Mouse (Mus musculus) heart, postnatal 4 days (tissue): ENCODE measurements around the gene Nxpe4. TPM values are rescaled to one million over a fixed set of nuclear protein-coding genes. Genes with fewer than 3 reads are reported as not detected.
"Not testable (repeated sequence)": the region's sequence is repeated elsewhere in the genome, so short reads cannot be mapped to it uniquely, and the experiment has no call there.

ENCODE experiments used
- DNase-seq: peaks from one replicate; pipeline ENCODE4 v3.0.0; 2021
- total RNA-seq, 2 experiments: library from RNA; stranded (reverse); gene quantifications; 2 replicates each; pipeline ENCODE4 v1.2.3; 2021

Gene Nxpe4
- total RNA-seq, 2 experiments from 2014 or later, result 13.3 to 13.9 TPM

GRCm38 (mm10) chr9:48413591-48413990 is 251.8 kb downstream of the Nxpe4 start:
- no peak for DNase-seq

GRCm38 (mm10) chr9:48417366-48417765 is 255.5 kb downstream of the Nxpe4 start:
- DNase-seq, result not testable (repeated sequence)

GRCm38 (mm10) chr9:48417994-48418393 is 256.2 kb downstream of the Nxpe4 start:
- DNase-seq, result no peak

- DNase-seq, result no peak
Measured at GRCm38 (mm10) chr9:48418397-48418796, 256.6 kb downstream of the Nxpe4 start.

- no peak for DNase-seq
Measured at GRCm38 (mm10) chr9:48418829-48419228, 257.0 kb downstream of the Nxpe4 start.

- DNase-seq, result no peak
Measured at GRCm38 (mm10) chr9:48420437-48420836, 258.6 kb downstream of the Nxpe4 start.

GRCm38 (mm10) chr9:48421029-48421428 is 259.2 kb downstream of the Nxpe4 start:
- no peak for DNase-seq

- no peak for DNase-seq
Measured at GRCm38 (mm10) chr9:48421561-48421960, 259.7 kb downstream of the Nxpe4 start.

GRCm38 (mm10) chr9:48422382-48422781 is 260.6 kb downstream of the Nxpe4 start:
- no peak for DNase-seq

- no peak for DNase-seq
Measured at GRCm38 (mm10) chr9:48423256-48423655, 261.4 kb downstream of the Nxpe4 start.

GRCm38 (mm10) chr9:48427176-48427575 is 265.4 kb downstream of the Nxpe4 start:
- DNase-seq, result no peak

GRCm38 (mm10) chr9:48432449-48432848 is 270.6 kb downstream of the Nxpe4 start:
- DNase-seq, result no peak

- no peak for DNase-seq
Measured at GRCm38 (mm10) chr9:48443873-48444272, 282.1 kb downstream of the Nxpe4 start.

GRCm38 (mm10) chr9:48444821-48445220 is 283.0 kb downstream of the Nxpe4 start:
- no peak for DNase-seq

- DNase-seq, result peak; percentile 17
Measured at GRCm38 (mm10) chr9:48447783-48448209, 286.0 kb downstream of the Nxpe4 start.

Other genes with a start within 250 kb of the Nxpe4 start
- 1 to 10 TPM; 1.7 to 1.8 TPM for gene Nxpe2, start 191.4 kb downstream of the Nxpe4 start, total RNA-seq